Mouse (Mus musculus) kidney, embryonic 14.5 days (tissue): ENCODE data around the gene Cerk. TPM values are rescaled to one million over a fixed set of nuclear protein-coding genes. Genes with fewer than 3 reads are reported as not detected.

Experiments
- ATAC-seq: fragments of 200-750 bp; cut with Nextera tagmentation; 2 replicates; pipeline ENCODE4 v1.8.0; 2017; ENCODE audit warnings: moderate number of reproducible peaks, mild to moderate bottlenecking, moderate TSS enrichment, moderate library complexity; ENCODE audit not compliant: low FRiP score, low TSS enrichment
- H3K27ac ChIP-seq: fragments of 300-500 bp; sonication (generic); 2 replicates; pipeline ENCODE4 v1.5.1; 2014; ENCODE audit warnings: low read depth, mild to moderate bottlenecking, low read length, moderate library complexity, mixed read lengths
- H3K27me3 ChIP-seq: fragments of 300-500 bp; sonication (generic); 2 replicates; pipeline ENCODE4 v1.6.1; 2014; ENCODE audit warnings: mild to moderate bottlenecking, low read length; ENCODE audit not compliant: control insufficient read depth, insufficient read depth
- H3K36me3 ChIP-seq: fragments of 300-500 bp; sonication (generic); 2 replicates; pipeline ENCODE4 v1.6.1; 2014; ENCODE audit warnings: low read length, mixed read lengths; ENCODE audit not compliant: control insufficient read depth, insufficient read depth
- H3K4me1 ChIP-seq: fragments of 300-500 bp; sonication (generic); 2 replicates; pipeline ENCODE4 v1.6.1; 2014; ENCODE audit warnings: low read length, mixed read lengths; ENCODE audit not compliant: control insufficient read depth, insufficient read depth
- H3K4me2 ChIP-seq: fragments of 300-500 bp; sonication (generic); replicated peaks from 2 replicates; pipeline ENCODE4 v1.6.1; 2014; ENCODE audit warnings: low read depth, mild to moderate bottlenecking, low read length
- H3K4me3 ChIP-seq: fragments of 300-500 bp; sonication (generic); 2 replicates; pipeline ENCODE4 v1.5.1; 2014; ENCODE audit warnings: mild to moderate bottlenecking, low read length
- H3K9ac ChIP-seq: fragments of 300-500 bp; sonication (generic); 2 replicates; pipeline ENCODE4 v1.6.1; 2014; ENCODE audit warnings: low read depth, mild to moderate bottlenecking, low read length, moderate library complexity
- H3K9me3 ChIP-seq: fragments of 300-500 bp; sonication (generic); 2 replicates; pipeline ENCODE4 v1.6.1; 2016; ENCODE audit warnings: low read length; ENCODE audit not compliant: control insufficient read depth
- WGBS: fragments of 180-500 bp; shearing (Covaris S2); extraction: QIAGEN DNeasy Blood & Tissue Kit; methylation state at CpG from one replicate; pipeline ENCODE4 v1.1.7; 2014; 5-methylcytosine and 5-hydroxymethylcytosine counted together
- polyA plus RNA-seq: library from polyadenylated mRNA; unstranded; fragments of >200 nt; fragmentation: Nextera tagmentation; extraction: Ambion mirVana; gene quantifications from 2 replicates; pipeline ENCODE4 v1.2.1, GENCODE M21; 2014

Gene Cerk
- polyA plus RNA-seq, 1 experiment from 2014 or later: 14.2 TPM

DNA sequence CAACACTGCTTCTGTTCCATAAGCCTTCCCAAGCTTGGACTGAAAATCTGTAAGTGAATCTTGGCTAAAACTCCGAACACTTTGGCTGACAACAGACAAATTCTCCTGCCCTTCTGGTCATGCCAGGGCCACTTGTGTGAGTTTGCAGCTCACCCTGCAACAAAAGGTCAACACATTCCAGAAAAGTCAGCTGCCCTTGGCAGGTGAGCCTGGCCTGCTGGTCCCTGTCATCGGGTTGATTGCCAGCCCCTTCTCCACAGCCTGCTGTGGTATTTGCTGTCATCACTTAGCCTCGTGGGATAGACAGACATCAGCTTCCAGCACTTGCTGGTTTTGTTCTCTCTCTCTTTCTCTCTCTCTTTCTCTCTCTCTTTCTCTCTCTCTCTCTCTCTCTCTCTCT lies 13.8 kb downstream of the Cerk start:
- Histone ChIP-seq H3K36me3 (no peaks in the 10 kb centered on the region), H3K27me3 (no peaks in the 10 kb centered on the region), H3K4me2 (no peak overlapping the region), H3K4me3 (no peak overlapping the region), H3K9ac (no peak overlapping the region), H3K4me1 (peaks cover 27% of the 10 kb centered on the region), H3K27ac (no peak overlapping the region), H3K9me3 (no peaks in the 10 kb centered on the region)
- no peak for ATAC-seq
- 52% methylated on average over 3 of the region's 3 CpGs for WGBS

GRCm38 (mm10) chr15:86171316-86171715 lies 14.6 kb downstream of the Cerk start:
- Histone ChIP-seq H3K9ac (no peak overlapping the region), H3K4me1 (peaks cover 27% of the 10 kb centered on the region), H3K4me3 (no peak overlapping the region), H3K27ac (no peak overlapping the region), H3K36me3 (no peaks in the 10 kb centered on the region), H3K27me3 (no peaks in the 10 kb centered on the region), H3K4me2 (no peak overlapping the region), H3K9me3 (no peaks in the 10 kb centered on the region)
- WGBS: 53% methylated on average over 12 of the region's 12 CpGs
- no peak; the same call in 1 of the 2 replicates for ATAC-seq

- no peaks in the 10 kb centered on the region for H3K9me3 ChIP-seq
- H3K9ac ChIP-seq: no peak overlapping the region
- WGBS: 55% methylated on average over 4 of the region's 4 CpGs
- no peaks in the 10 kb centered on the region; the same call in 1 of the 2 replicates for H3K36me3 ChIP-seq
- H3K27ac ChIP-seq: 0 out of 2 replicates have a peak overlapping the region, but pooled peaks have one; percentile 37
- no peak overlapping the region for H3K4me3 ChIP-seq
- no peak for ATAC-seq
- no peak overlapping the region for H3K4me2 ChIP-seq
- peaks cover 27% of the 10 kb centered on the region for H3K4me1 ChIP-seq
- H3K27me3 ChIP-seq: no peaks in the 10 kb centered on the region
Observed at GRCm38 (mm10) chr15:86169817-86170110, 16.2 kb downstream of the Cerk start.

DNA sequence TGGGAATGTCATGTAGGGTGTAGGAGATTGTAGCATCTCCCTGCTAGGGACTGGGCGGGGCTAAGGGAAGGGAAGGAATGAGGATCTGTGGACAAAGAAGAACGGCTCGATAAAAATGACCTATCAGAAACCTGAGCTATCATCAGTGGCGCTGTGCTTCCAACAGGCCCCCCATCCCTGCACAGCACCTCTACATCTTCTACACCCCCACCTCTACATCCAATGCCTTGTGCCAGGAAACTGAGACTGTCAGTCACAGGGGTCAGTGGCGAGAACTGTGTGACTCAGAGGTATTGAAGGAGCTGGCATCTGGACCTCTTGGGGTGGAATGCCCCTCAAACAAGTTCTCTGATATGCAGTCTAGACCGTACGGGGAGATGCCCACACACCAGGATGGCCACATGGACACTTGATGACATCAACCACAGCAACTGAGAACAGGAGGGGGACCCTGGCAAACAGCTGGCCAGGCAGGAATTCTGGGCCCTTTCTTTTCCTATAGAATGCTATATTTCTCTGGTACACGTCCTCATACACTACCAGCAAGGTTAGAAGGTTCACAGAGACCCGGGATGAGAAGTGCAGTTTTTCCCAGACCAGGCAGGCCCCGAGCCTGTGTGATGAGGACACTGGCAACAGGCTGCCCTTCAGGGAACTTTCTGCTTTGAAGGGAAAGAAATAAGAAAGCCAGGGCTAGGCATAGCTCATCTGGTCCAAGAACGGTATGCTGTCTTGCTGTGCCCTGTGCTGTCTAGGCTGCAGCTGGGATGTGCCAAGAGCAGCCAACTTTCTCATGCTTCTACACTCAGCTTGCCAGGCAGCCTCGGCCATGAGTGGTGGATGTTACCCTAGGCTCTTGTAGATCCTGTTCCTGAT lies 16.8 kb downstream of the Cerk start:
- no peaks in the 10 kb centered on the region for H3K27me3 ChIP-seq
- H3K4me3 ChIP-seq: no peak overlapping the region
- H3K4me2 ChIP-seq: no peak overlapping the region
- peak overlapping the region; percentile 37; the same call in 1 of the 2 replicates for H3K27ac ChIP-seq
- H3K36me3 ChIP-seq: no peaks in the 10 kb centered on the region; the same call in 1 of the 2 replicates
- ATAC-seq: no peak
- peaks cover 26% of the 10 kb centered on the region for H3K4me1 ChIP-seq
- no peaks in the 10 kb centered on the region for H3K9me3 ChIP-seq
- H3K9ac ChIP-seq: no peak overlapping the region
- WGBS: 80% methylated on average over 12 of the region's 12 CpGs

DNA sequence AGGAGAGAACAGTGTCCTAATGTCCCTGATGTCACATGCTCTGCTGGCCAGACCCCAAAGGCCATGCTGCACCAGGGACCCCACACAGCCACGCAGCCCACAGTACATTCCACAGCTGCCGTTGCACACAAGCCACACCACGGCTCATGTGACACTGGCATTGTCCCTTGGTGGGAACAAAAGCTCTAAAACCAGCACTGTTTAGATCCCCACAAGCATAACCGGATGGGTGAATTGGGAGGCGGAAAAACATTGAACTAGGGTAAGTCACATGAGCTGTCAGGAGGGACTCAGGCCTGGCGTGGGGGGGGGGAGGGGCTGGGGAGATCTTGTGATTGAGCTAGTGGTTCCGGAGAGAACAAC lies 17.5 kb downstream of the Cerk start:
- peaks cover 19% of the 10 kb centered on the region for H3K4me1 ChIP-seq
- H3K4me2 ChIP-seq: no peak overlapping the region
- H3K9ac ChIP-seq: no peak overlapping the region
- 40% methylated on average over 7 of the region's 7 CpGs for WGBS
- ATAC-seq: no peak
- H3K36me3 ChIP-seq: no peaks in the 10 kb centered on the region; the same call in 1 of the 2 replicates
- H3K9me3 ChIP-seq: no peaks in the 10 kb centered on the region
- H3K4me3 ChIP-seq: no peak overlapping the region
- H3K27ac ChIP-seq: no peak overlapping the region
- no peaks in the 10 kb centered on the region for H3K27me3 ChIP-seq

DNA sequence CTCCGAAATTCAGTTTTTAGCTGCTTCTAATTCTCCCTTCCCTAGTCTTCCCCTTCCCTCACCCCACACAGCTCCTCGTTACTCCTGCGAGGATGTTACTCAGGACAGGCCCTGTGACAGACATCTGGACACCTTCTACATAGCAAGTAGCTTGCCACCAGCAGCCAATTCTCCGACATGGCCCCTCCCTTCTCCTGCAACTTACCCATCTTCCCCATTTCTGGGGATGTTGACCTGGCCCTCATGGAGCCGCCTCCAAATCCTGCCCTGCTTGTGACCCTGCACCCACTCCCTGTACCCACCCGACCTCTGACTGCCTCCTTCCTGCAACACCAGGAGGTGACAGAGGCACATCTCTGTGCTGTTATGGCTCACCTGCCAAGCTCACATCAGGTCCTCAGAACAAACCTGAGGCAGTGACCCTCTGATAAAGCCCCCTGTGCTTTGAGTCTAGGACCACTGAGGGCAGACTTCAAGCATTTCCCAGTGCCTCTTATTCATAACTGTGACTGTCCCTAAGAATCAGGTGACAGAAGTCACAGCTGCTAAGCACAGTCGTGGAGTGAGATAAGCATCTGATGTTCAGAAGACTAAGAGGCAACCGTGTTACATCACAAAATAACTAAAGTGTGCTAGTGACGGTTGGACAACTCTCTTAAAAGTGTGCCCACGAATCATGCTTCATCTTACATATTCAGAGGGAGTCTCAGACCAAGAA lies 18.0 kb downstream of the Cerk start:
- 68% methylated on average over 10 of the region's 10 CpGs for WGBS
- no peaks in the 10 kb centered on the region for H3K9me3 ChIP-seq
- H3K9ac ChIP-seq: no peak overlapping the region
- no peak overlapping the region for H3K4me2 ChIP-seq
- ATAC-seq: no peak
- H3K27me3 ChIP-seq: no peaks in the 10 kb centered on the region
- no peaks in the 10 kb centered on the region; the same call in 1 of the 2 replicates for H3K36me3 ChIP-seq
- no peak overlapping the region for H3K4me3 ChIP-seq
- H3K27ac ChIP-seq: no peak overlapping the region
- H3K4me1 ChIP-seq: peaks cover 14% of the 10 kb centered on the region; the same call in 1 of the 2 replicates

GRCm38 (mm10) chr15:86167032-86167655 lies 18.8 kb downstream of the Cerk start:
- Histone ChIP-seq H3K27me3 (no peaks in the 10 kb centered on the region), H3K27ac (no peak overlapping the region), H3K4me3 (no peak overlapping the region), H3K4me2 (no peak overlapping the region), H3K36me3 (no peaks in the 10 kb centered on the region; the same call in 1 of the 2 replicates), H3K4me1 (peaks cover 9% of the 10 kb centered on the region; the same call in 1 of the 2 replicates), H3K9me3 (no peaks in the 10 kb centered on the region), H3K9ac (no peak overlapping the region)
- WGBS: 94% methylated on average over 7 of the region's 7 CpGs
- no peak for ATAC-seq

GRCm38 (mm10) chr15:86165811-86166590 lies 19.9 kb downstream of the Cerk start:
- Histone ChIP-seq H3K4me3 (no peak overlapping the region), H3K27me3 (no peaks in the 10 kb centered on the region), H3K9me3 (no peaks in the 10 kb centered on the region), H3K9ac (no peak overlapping the region), H3K27ac (no peak overlapping the region), H3K4me1 (peaks cover 9% of the 10 kb centered on the region; the same call in 1 of the 2 replicates), H3K4me2 (no peak overlapping the region), H3K36me3 (no peaks in the 10 kb centered on the region; the same call in 1 of the 2 replicates)
- 89% methylated on average over 24 of the region's 24 CpGs for WGBS
- no peak for ATAC-seq
